Mouse (Mus musculus) gastrocnemius, postnatal 36 days (tissue): ENCODE measurements around the gene Rimkla. TPM values are rescaled to one million over a fixed set of nuclear protein-coding genes. Genes with fewer than 3 reads are reported as not detected.
A peak's percentile ranks its signal among the peaks of the same experiment; 100 is the strongest.

Experiments used
- DNase-seq, 2 experiments: peaks; one replicate each; pipeline ENCODE4 v3.0.0; 2022
- intact Hi-C: fragments of 180-260 bp; cut with DNase I; formaldehyde crosslinking; loops from one replicate; pipeline ENCODE4 v1.15.1; 2025
- total RNA-seq, 2 experiments: library from RNA; stranded (reverse); gene quantifications; 2 replicates each; pipeline ENCODE4 v1.2.3; 2021

The Rimkla gene
- total RNA-seq, 2 experiments from 2014 or later: not detected

- intact Hi-C loops: no loop called here
- DNase-seq: no peak
These were observed 19.3 kb downstream of the Rimkla start for GRCm38 (mm10) chr4:119473150-119473549.

GRCm38 (mm10) chr4:119472545-119472944, 19.9 kb downstream of the Rimkla start:
- no peak for DNase-seq
- intact Hi-C loops: no loop called here

GRCm38 (mm10) chr4:119467720-119468380, 24.6 kb downstream of the Rimkla start:
- intact Hi-C loops: no loop called here
- DNase-seq: no peak

- no peak for DNase-seq
- intact Hi-C loops: no loop called here
These were observed 26.6 kb downstream of the Rimkla start for GRCm38 (mm10) chr4:119465841-119466240.

GRCm38 (mm10) chr4:119463756-119464419, 28.5 kb downstream of the Rimkla start:
- no peak for DNase-seq
- intact Hi-C loops: no loop called here

- peak; percentile 27 to 65 for DNase-seq
- intact Hi-C loops: no loop called here
These were observed 29.3 kb downstream of the Rimkla start for GRCm38 (mm10) chr4:119462858-119463755.

- no peak for DNase-seq
- intact Hi-C loops: no loop called here
These were observed 30.0 kb downstream of the Rimkla start for GRCm38 (mm10) chr4:119462457-119462856.

- intact Hi-C loops: no loop called here
These were observed 31.7 kb downstream of the Rimkla start for GRCm38 (mm10) chr4:119460728-119461141.

GRCm38 (mm10) chr4:119460296-119460695, 32.1 kb downstream of the Rimkla start:
- intact Hi-C loops: no loop called here
- no peak for DNase-seq

More at GRCm38 (mm10) chr4:119460728-119461141, 31.7 kb downstream of the Rimkla start:
- peak; percentile 26 to 32 for DNase-seq

GRCm38 (mm10) chr4:119453533-119453932, 38.9 kb downstream of the Rimkla start:
- DNase-seq: no peak
- intact Hi-C loops: no loop called here

- intact Hi-C loops: no loop called here
- DNase-seq: no peak
These were observed 39.3 kb downstream of the Rimkla start for GRCm38 (mm10) chr4:119453128-119453527.

- intact Hi-C loops: no loop called here
- no peak for DNase-seq
These were observed 42.0 kb downstream of the Rimkla start for GRCm38 (mm10) chr4:119450436-119450835.

- no peak for DNase-seq
- intact Hi-C loops: no loop called here
These were observed 44.6 kb downstream of the Rimkla start for GRCm38 (mm10) chr4:119447786-119448185.

GRCm38 (mm10) chr4:119447261-119447660, 45.2 kb downstream of the Rimkla start:
- intact Hi-C loops: no loop called here
- no peak for DNase-seq

GRCm38 (mm10) chr4:119442539-119442938, 49.9 kb downstream of the Rimkla start:
- intact Hi-C loops: no loop called here
- DNase-seq: no peak

GRCm38 (mm10) chr4:119441836-119442235, 50.6 kb downstream of the Rimkla start:
- DNase-seq: no peak
- intact Hi-C loops: no loop called here

- intact Hi-C loops: no loop called here
- DNase-seq: no peak
These were observed 54.5 kb downstream of the Rimkla start for GRCm38 (mm10) chr4:119437936-119438335.

- intact Hi-C loops: loop anchor here (2.0 to 5.0 kb wide), 3 partner anchors 62 to 237 kb away; partner anchors contain the start of gene Rimkla
These were observed 61.8 kb downstream of the Rimkla start for GRCm38 (mm10) chr4:119430678-119431077.

GRCm38 (mm10) chr4:119427680-119428079, 64.7 kb downstream of the Rimkla start:
- intact Hi-C loops: loop anchor here (5.0 kb wide), 1 partner anchor 200 kb away; no protein-coding TSS in a partner anchor

More at GRCm38 (mm10) chr4:119430678-119431077, 61.8 kb downstream of the Rimkla start:
- DNase-seq: peak in 1 of 2 experiments; percentile 45

GRCm38 (mm10) chr4:119425601-119426000, 66.8 kb downstream of the Rimkla start:
- intact Hi-C loops: loop anchor here (5.0 kb wide), 1 partner anchor 202 kb away; no protein-coding TSS in a partner anchor
- DNase-seq: no peak

More at GRCm38 (mm10) chr4:119427680-119428079, 64.7 kb downstream of the Rimkla start:
- DNase-seq: no peak

GRCm38 (mm10) chr4:119425077-119425476, 67.4 kb downstream of the Rimkla start:
- intact Hi-C loops: loop anchor here (5.0 kb wide), 1 partner anchor 202 kb away; no protein-coding TSS in a partner anchor
- no peak for DNase-seq
